In genomic region chr9:83587116-83587515, GRCm38 (mm10) we compare ENCODE assay signal across 24 mouse cellular contexts. TPM values are rescaled to one million over a fixed set of nuclear protein-coding genes. Genes with fewer than 3 reads are reported as not detected.
A peak's percentile ranks its signal among the peaks of the same experiment; 100 is the strongest.
DNase-seq lines count a peak whose midpoint lies in the region; ATAC-seq and TF ChIP-seq lines count a peak whose summit lies in the region.
"Had no signal": no experiment of that assay in that cellular context is flagged by ENCODE, and none has a peak within 500 bp of the region (broad histone marks: within the 10 kb centered on the region; RNA-seq: fewer than 3 reads in every experiment).

No protein-coding gene starts in this region.

- H3K4me2 ChIP-seq in midbrain, embryonic 13.5 days (replicated peaks), result no peak overlapping the region
- H3K4me2 ChIP-seq in midbrain, postnatal 0 days (ENCODE audit: low read depth, low read length, poor library complexity, severe bottlenecking), result no peak overlapping the region
- H3K4me2 ChIP-seq: embryonic facial prominence, embryonic 12.5 days; embryonic facial prominence, embryonic 15.5 days; heart, embryonic 11.5 days; hindbrain, embryonic 13.5 days had no signal

- H3K9ac ChIP-seq in midbrain, embryonic 13.5 days (replicated peaks), result no peak overlapping the region
- H3K9ac ChIP-seq in midbrain, postnatal 0 days (replicated peaks; ENCODE audit: low read length, poor library complexity, severe bottlenecking), result no peak overlapping the region
- H3K9ac ChIP-seq: embryonic facial prominence, embryonic 12.5 days; embryonic facial prominence, embryonic 15.5 days; forebrain, postnatal 0 days; hindbrain, embryonic 13.5 days had no signal

- H3K36me3 ChIP-seq in midbrain, embryonic 13.5 days, result no peaks in the 10 kb centered on the region
- H3K36me3 ChIP-seq in midbrain, postnatal 0 days (ENCODE audit: insufficient read depth, low read length), result no peaks in the 10 kb centered on the region
- H3K36me3 ChIP-seq: embryonic facial prominence, embryonic 12.5 days; embryonic facial prominence, embryonic 15.5 days; G1E; hindbrain, embryonic 10.5 days; hindbrain, embryonic 13.5 days had no signal

- TF ChIP-seq CTCF in midbrain, postnatal 0 days (IDR thresholded peaks at IDR 0.05), result no peak

- peaks cover 9% of the 10 kb centered on the region for H3K4me1 ChIP-seq in midbrain, embryonic 13.5 days (replicated peaks)
- peaks cover 5% of the 10 kb centered on the region; the same call in 1 of the 2 replicates for H3K4me1 ChIP-seq in midbrain, postnatal 0 days (ENCODE audit: insufficient read depth, low read length)
- H3K4me1 ChIP-seq: embryonic facial prominence, embryonic 15.5 days had no signal

- H3K27me3 ChIP-seq in midbrain, embryonic 13.5 days, result no peaks in the 10 kb centered on the region
- no peaks in the 10 kb centered on the region for H3K27me3 ChIP-seq in midbrain, postnatal 0 days (ENCODE audit: insufficient read depth, low read length)
- H3K27me3 ChIP-seq: embryonic facial prominence, embryonic 12.5 days; embryonic facial prominence, embryonic 15.5 days; hindbrain, embryonic 13.5 days; Patski had no signal

- no peaks in the 10 kb centered on the region for H3K9me3 ChIP-seq in midbrain, embryonic 13.5 days
- H3K9me3 ChIP-seq in midbrain, postnatal 0 days (ENCODE audit: low read length), result no peaks in the 10 kb centered on the region
- H3K9me3 ChIP-seq: embryonic facial prominence, embryonic 12.5 days; embryonic facial prominence, embryonic 15.5 days; G1E; hindbrain, embryonic 10.5 days; hindbrain, embryonic 13.5 days had no signal

- H3K27ac ChIP-seq in midbrain, embryonic 13.5 days, result 0 out of 2 replicates have a peak overlapping the region, but pooled peaks have one; percentile 7
- H3K27ac ChIP-seq in midbrain, postnatal 0 days (ENCODE audit: low read depth, low read length), result no peak overlapping the region
- H3K27ac ChIP-seq: embryonic facial prominence, embryonic 12.5 days; embryonic facial prominence, embryonic 15.5 days; gastrocnemius, adult 2 months; hindbrain, embryonic 10.5 days; hindbrain, embryonic 13.5 days had no signal

- DNase-seq in heart, adult 11 months, result peak; percentile 44
- DNase-seq in heart, adult 18-20 months, result no peak
- no peak for DNase-seq in midbrain, postnatal 0 days (ENCODE audit: low spot score)
- peak; percentile 75 for DNase-seq in retina, adult 2 months (ENCODE audit: low read depth, low spot score)
- DNase-seq in retina, embryonic 14.5 days (ENCODE audit: low spot score), result no peak
- no peak for DNase-seq in T-cell, adult 2 months (ENCODE audit: low spot score)
- DNase-seq: cerebellum, adult 11 months; cerebellum, adult 2 months; cerebellum, adult 9-11 months; cerebellum, postnatal 25 days; forebrain, postnatal 0 days; gastrocnemius, adult 2 months; gastrocnemius, postnatal 25 days; heart, postnatal 36 days had no signal

- H3K4me3 ChIP-seq in midbrain, embryonic 13.5 days (replicated peaks), result no peak overlapping the region
- no peak overlapping the region for H3K4me3 ChIP-seq in midbrain, postnatal 0 days (ENCODE audit: low read depth, low read length)
- H3K4me3 ChIP-seq: embryonic facial prominence, embryonic 12.5 days; embryonic facial prominence, embryonic 15.5 days; gastrocnemius, adult 2 months; hindbrain, embryonic 10.5 days; hindbrain, embryonic 13.5 days had no signal

- no peak for ATAC-seq in midbrain, embryonic 13.5 days
- ATAC-seq in midbrain, postnatal 0 days (ENCODE audit: low FRiP score), result no peak
- ATAC-seq: forebrain, embryonic 14.5 days; hindbrain, embryonic 16.5 days; Patski had no signal

- 86% methylated on average over 9 of the region's 9 CpGs for WGBS in midbrain, embryonic 13.5 days
- WGBS in midbrain, postnatal 0 days, result 65% methylated on average over 9 of the region's 9 CpGs

RNA-seq across cellular contexts. Expression of gene Sh3bgrl2, which starts 39.0 kb away (rescaled TPM):
- 1 to 10 TPM; 4.4 to 4.9 TPM for total RNA-seq in heart, adult 18-20 months (2021)
- 5.0 and 6.1 TPM in 2 replicates for polyA plus RNA-seq in midbrain, embryonic 13.5 days (2015; fragmentation: Nextera tagmentation; extraction: Ambion mirVana)
- 10.6 and 13.2 TPM in 2 replicates for total RNA-seq in midbrain, postnatal 0 days (2014; rRNA removed)
- polyA plus RNA-seq in midbrain, postnatal 0 days (2015; fragmentation: Nextera tagmentation; extraction: Ambion mirVana), result 6.3 TPM in 2 replicates
- polyA plus RNA-seq: G1E had no signal

Comparison
In these comparisons a context has a peak if more than half of its experiments do, and no peak if none do; other contexts are left out.
1. DNase-seq: peak in heart, adult 11 months (single experiment) and retina, adult 2 months (single experiment); none in heart, adult 18-20 months (0 of 2), midbrain, postnatal 0 days (single experiment), retina, embryonic 14.5 days (single experiment) and T-cell, adult 2 months (single experiment).